Mouse (Mus musculus) hindbrain, embryonic 15.5 days (tissue): ENCODE results near the gene Cnbp. TPM values are rescaled to one million over a fixed set of nuclear protein-coding genes. Genes with fewer than 3 reads are reported as not detected.

Experiments
- ATAC-seq: fragments of 200-750 bp; cut with Nextera tagmentation; 2 replicates; pipeline ENCODE4 v1.8.0; 2017; ENCODE audit warnings: low read depth, moderate number of reproducible peaks, moderate TSS enrichment; ENCODE audit not compliant: low FRiP score
- H3K27ac ChIP-seq: fragments of 300-500 bp; sonication (generic); replicated peaks from 2 replicates; pipeline ENCODE4 v1.5.1; 2015; ENCODE audit warnings: mild to moderate bottlenecking, inconsistent platforms
- H3K27me3 ChIP-seq: fragments of 300-500 bp; sonication (generic); 2 replicates; pipeline ENCODE4 v1.6.1; 2015; ENCODE audit warnings: control low read depth, inconsistent platforms
- H3K36me3 ChIP-seq: fragments of 300-500 bp; sonication (generic); 2 replicates; pipeline ENCODE4 v1.6.1; 2015; ENCODE audit warnings: control low read depth, inconsistent platforms
- H3K4me1 ChIP-seq: fragments of 300-500 bp; sonication (generic); replicated peaks from 2 replicates; pipeline ENCODE4 v1.6.1; 2015; ENCODE audit warnings: control low read depth, inconsistent platforms
- H3K4me2 ChIP-seq: fragments of 300-500 bp; sonication (generic); 2 replicates; pipeline ENCODE4 v1.6.1; 2015; ENCODE audit warnings: moderate library complexity, mild to moderate bottlenecking, inconsistent platforms
- H3K4me3 ChIP-seq: fragments of 300-500 bp; sonication (generic); 2 replicates; pipeline ENCODE4 v1.5.1; 2015; ENCODE audit warnings: mild to moderate bottlenecking, inconsistent platforms
- H3K9ac ChIP-seq: fragments of 300-500 bp; sonication (generic); 2 replicates; pipeline ENCODE4 v1.6.1; 2015; ENCODE audit warnings: inconsistent platforms
- H3K9me3 ChIP-seq: fragments of 300-500 bp; sonication (generic); 2 replicates; pipeline ENCODE4 v1.6.1; 2016; ENCODE audit warnings: control low read depth, inconsistent platforms
- WGBS: fragments of 180-500 bp; shearing (Covaris S2); methylation state at CpG from one replicate; pipeline ENCODE4 v1.1.7; 2015; 5-methylcytosine and 5-hydroxymethylcytosine counted together
- polyA plus RNA-seq: library from polyadenylated mRNA; unstranded; fragments of >200 nt; fragmentation: Nextera tagmentation; extraction: Ambion mirVana; gene quantifications from 2 replicates; pipeline ENCODE4 v1.2.1, GENCODE M21; 2015

Cnbp gene
- polyA plus RNA-seq, 1 experiment from 2014 or later, result 516 TPM

DNA sequence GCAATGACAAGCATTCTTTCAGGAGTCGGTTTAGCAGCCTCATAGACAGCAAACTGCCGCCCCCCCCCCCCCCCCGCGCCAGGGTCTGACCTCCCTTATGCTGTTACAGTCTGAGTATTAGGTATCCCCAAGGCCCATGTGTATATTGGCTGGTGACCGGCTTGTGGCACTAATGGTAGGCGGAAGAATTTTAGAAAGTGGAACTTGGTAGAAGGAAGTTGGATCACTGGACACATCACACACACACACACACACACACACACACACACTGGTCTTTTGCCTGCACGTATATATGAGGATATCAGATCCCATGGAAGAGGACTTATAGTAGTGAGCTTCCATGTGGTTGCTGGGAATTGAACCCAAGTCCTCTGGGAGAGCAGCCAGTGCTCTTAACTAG, 48.4 kb downstream of the Cnbp start:
- Histone ChIP-seq H3K27ac (no peak overlapping the region), H3K4me2 (no peak overlapping the region), H3K9ac (no peak overlapping the region), H3K27me3 (no peaks in the 10 kb centered on the region), H3K9me3 (no peaks in the 10 kb centered on the region), H3K36me3 (no peaks in the 10 kb centered on the region; the same call in 1 of the 2 replicates), H3K4me3 (no peak overlapping the region), H3K4me1 (no peaks in the 10 kb centered on the region)
- 86% methylated on average over 7 of the region's 7 CpGs for WGBS
- no peak for ATAC-seq

GRCm38 (mm10) chr6:87799576-87799975, 51.3 kb downstream of the Cnbp start:
- H3K4me2 ChIP-seq, result no peak overlapping the region

DNA sequence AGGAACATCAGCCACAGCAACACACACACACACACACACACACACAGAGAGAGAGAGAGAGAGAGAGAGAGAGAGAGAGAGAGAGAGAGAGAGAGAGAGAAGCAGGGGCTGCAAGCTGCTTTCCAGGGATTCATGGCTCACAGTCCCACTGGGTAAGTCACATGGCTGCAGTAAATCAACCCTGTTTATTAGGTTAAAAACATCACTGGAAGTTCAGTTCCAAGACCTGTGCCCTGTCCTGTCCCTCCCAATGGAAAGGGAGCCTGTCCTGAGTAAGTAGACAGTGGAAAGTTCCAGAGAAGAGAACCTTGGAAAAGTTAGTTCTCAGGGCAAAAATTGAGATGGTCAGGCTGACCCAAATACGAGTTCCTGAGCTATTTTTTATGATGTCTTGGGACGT, 53.6 kb downstream of the Cnbp start:
- H3K36me3 ChIP-seq, result no peaks in the 10 kb centered on the region

More at GRCm38 (mm10) chr6:87799576-87799975, 51.3 kb downstream of the Cnbp start:
- Histone ChIP-seq H3K9me3 (no peaks in the 10 kb centered on the region), H3K4me1 (no peaks in the 10 kb centered on the region), H3K9ac (no peak overlapping the region), H3K27me3 (no peaks in the 10 kb centered on the region), H3K4me3 (no peak overlapping the region), H3K27ac (no peak overlapping the region), H3K36me3 (no peaks in the 10 kb centered on the region; the same call in 1 of the 2 replicates)
- WGBS, result 92% methylated on average over 6 of the region's 6 CpGs
- ATAC-seq, result no peak

DNA sequence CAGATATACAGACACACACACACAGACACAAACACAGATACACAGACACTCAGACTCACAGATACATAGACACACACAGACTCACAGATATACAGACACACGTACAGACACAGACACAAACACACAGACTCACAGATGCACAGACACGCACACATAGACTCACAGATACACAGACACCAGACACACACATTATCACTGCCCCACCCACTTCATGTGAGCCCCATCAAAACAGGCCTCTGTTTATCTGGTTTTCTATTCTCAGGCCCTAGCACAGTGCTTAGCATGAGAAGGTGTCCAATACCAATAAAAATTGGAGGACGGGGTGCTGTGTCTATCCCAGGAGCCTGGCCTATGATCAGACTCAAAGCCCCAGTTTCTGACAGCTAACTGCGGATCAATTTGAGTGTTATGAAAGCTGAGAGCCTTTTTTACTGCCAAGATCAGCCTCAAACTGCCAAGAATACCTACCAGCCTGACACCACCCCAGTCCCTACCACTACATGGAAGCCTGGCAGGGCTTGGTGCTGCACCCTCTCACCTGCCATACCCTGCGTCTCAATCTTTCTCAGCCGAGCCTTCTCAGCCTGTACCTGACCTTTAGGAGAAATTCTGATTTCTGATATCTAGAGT, 54.5 kb downstream of the Cnbp start:
- Histone ChIP-seq H3K27me3 (no peaks in the 10 kb centered on the region), H3K36me3 (0 out of 2 replicates have a peak, but pooled peaks cover 3% of the 10 kb centered on the region), H3K4me1 (no peaks in the 10 kb centered on the region), H3K4me2 (no peak overlapping the region), H3K9ac (no peak overlapping the region), H3K9me3 (no peaks in the 10 kb centered on the region), H3K4me3 (no peak overlapping the region), H3K27ac (no peak overlapping the region)
- no peak for ATAC-seq
- WGBS, result 91% methylated on average over 6 of the region's 6 CpGs

More for the DNA sequence above, 53.6 kb downstream of the Cnbp start:
- Histone ChIP-seq H3K4me1 (no peaks in the 10 kb centered on the region), H3K9ac (no peak overlapping the region), H3K4me2 (no peak overlapping the region), H3K27ac (no peak overlapping the region), H3K4me3 (no peak overlapping the region), H3K9me3 (no peaks in the 10 kb centered on the region), H3K27me3 (no peaks in the 10 kb centered on the region)
- WGBS, result 64% methylated on average over 2 of the region's 2 CpGs
- no peak for ATAC-seq

- Histone ChIP-seq H3K4me3 (no peak overlapping the region), H3K4me2 (no peak overlapping the region), H3K4me1 (no peaks in the 10 kb centered on the region), H3K9me3 (no peaks in the 10 kb centered on the region), H3K27me3 (no peaks in the 10 kb centered on the region), H3K36me3 (0 out of 2 replicates have a peak, but pooled peaks cover 3% of the 10 kb centered on the region), H3K9ac (no peak overlapping the region), H3K27ac (no peak overlapping the region)
- ATAC-seq, result no peak
- WGBS, result 47% methylated on average over 6 of the region's 6 CpGs
These were observed 55.3 kb downstream of the Cnbp start for GRCm38 (mm10) chr6:87795385-87796150.

GRCm38 (mm10) chr6:87793821-87794510, 56.9 kb downstream of the Cnbp start:
- no peak overlapping the region for H3K27ac ChIP-seq
- H3K9ac ChIP-seq, result no peak overlapping the region
- ATAC-seq, result no peak
- H3K4me2 ChIP-seq, result no peak overlapping the region
- no peak overlapping the region for H3K4me3 ChIP-seq
- H3K27me3 ChIP-seq, result no peaks in the 10 kb centered on the region
- 0 out of 2 replicates have a peak, but pooled peaks cover 3% of the 10 kb centered on the region for H3K36me3 ChIP-seq
- 91% methylated on average over 10 of the region's 10 CpGs for whole genome bisulfite sequencing
- H3K9me3 ChIP-seq, result no peaks in the 10 kb centered on the region
- peaks cover 8% of the 10 kb centered on the region for H3K4me1 ChIP-seq

Other genes with a start within 250 kb of the Cnbp start
- gene Aplf, start 178.9 kb downstream of the Cnbp start, polyA plus RNA-seq, result 8.6 and 10.2 TPM in 2 replicates
- gene Efcc1, start 120.2 kb downstream of the Cnbp start, polyA plus RNA-seq, result 6.7 and 7.0 TPM in 2 replicates
- gene Gp9, start 73.0 kb downstream of the Cnbp start, polyA plus RNA-seq, result 0.55 and 0.99 TPM in 2 replicates
- 11.9 and 13.3 TPM in 2 replicates for gene Rab43, start 38.9 kb downstream of the Cnbp start, polyA plus RNA-seq
- 3.4 and 3.8 TPM in 2 replicates for gene Gm45140, start 15.3 kb downstream of the Cnbp start, polyA plus RNA-seq
- gene Isy1, start 12.3 kb downstream of the Cnbp start, polyA plus RNA-seq, result 24.2 and 28.4 TPM in 2 replicates
- gene Copg1, start 36.7 kb upstream of the Cnbp start, polyA plus RNA-seq, result 195 and 200 TPM in 2 replicates
- 38.5 and 44.0 TPM in 2 replicates for gene Hmces, start 62.8 kb upstream of the Cnbp start, polyA plus RNA-seq
- 46.7 and 51.6 TPM in 2 replicates for gene H1fx, start 130.5 kb upstream of the Cnbp start, polyA plus RNA-seq
- 341 and 360 TPM in 2 replicates for gene Rab7, start 194.2 kb upstream of the Cnbp start, polyA plus RNA-seq
- gene Rpn1, start 233.4 kb upstream of the Cnbp start, polyA plus RNA-seq, result 298 and 305 TPM in 2 replicates